Mouse (Mus musculus) midbrain, embryonic 14.5 days (tissue): ENCODE measurements around the gene Fastk. TPM values are rescaled to one million over a fixed set of nuclear protein-coding genes. Genes with fewer than 3 reads are reported as not detected.
A peak's percentile ranks its signal among the peaks of the same experiment; 100 is the strongest.
"Not testable (repeated sequence)": the region's sequence is repeated elsewhere in the genome, so short reads cannot be mapped to it uniquely, and the experiment has no call there.

Source experiments
- ATAC-seq: fragments of 200-750 bp; cut with Nextera tagmentation; 2 replicates; pipeline ENCODE4 v1.8.0; 2017; ENCODE audit warnings: moderate number of reproducible peaks, moderate library complexity; ENCODE audit not compliant: low FRiP score, low TSS enrichment
- DNase-seq: peaks from one replicate; pipeline ENCODE4 v3.0.0-alpha.2; 2015
- H3K27ac ChIP-seq: fragments of 300-500 bp; sonication (generic); replicated peaks from 2 replicates; pipeline ENCODE4 v1.5.1; 2014; ENCODE audit warnings: mild to moderate bottlenecking, low read depth, low read length, moderate library complexity
- H3K27me3 ChIP-seq: fragments of 300-500 bp; sonication (generic); 2 replicates; pipeline ENCODE4 v1.6.1; 2014; ENCODE audit warnings: low read length, control low read depth, mixed read lengths; ENCODE audit not compliant: control insufficient read depth, insufficient read depth
- H3K36me3 ChIP-seq: fragments of 300-500 bp; sonication (generic); 2 replicates; pipeline ENCODE4 v1.6.1; 2014; ENCODE audit warnings: low read length, control low read depth; ENCODE audit not compliant: control insufficient read depth, insufficient read depth
- H3K4me1 ChIP-seq: fragments of 300-500 bp; sonication (generic); 2 replicates; pipeline ENCODE4 v1.6.1; 2014; ENCODE audit warnings: mild to moderate bottlenecking, antibody characterized with exemption, low read length, control low read depth; ENCODE audit not compliant: control insufficient read depth, insufficient read depth
- H3K4me2 ChIP-seq: fragments of 300-500 bp; sonication (generic); 2 replicates; pipeline ENCODE4 v1.6.1; 2014; ENCODE audit warnings: mild to moderate bottlenecking, low read length, moderate library complexity
- H3K4me3 ChIP-seq: fragments of 300-500 bp; sonication (generic); replicated peaks from 2 replicates; pipeline ENCODE4 v1.5.1; 2014; ENCODE audit warnings: low read depth, low read length
- H3K9ac ChIP-seq: fragments of 300-500 bp; sonication (generic); replicated peaks from 2 replicates; pipeline ENCODE4 v1.6.1; 2014; ENCODE audit warnings: mild to moderate bottlenecking, low read length, moderate library complexity
- H3K9me3 ChIP-seq: fragments of 300-500 bp; sonication (generic); 2 replicates; pipeline ENCODE4 v1.6.1; 2016; ENCODE audit warnings: low read length, control low read depth, mixed read lengths; ENCODE audit not compliant: control insufficient read depth
- WGBS: fragments of 180-500 bp; shearing (Covaris S2); extraction: QIAGEN DNeasy Blood & Tissue Kit; methylation state at CpG from one replicate; pipeline ENCODE4 v1.1.7; 2014; 5-methylcytosine and 5-hydroxymethylcytosine counted together
- polyA plus RNA-seq: library from polyadenylated mRNA; unstranded; fragments of >200 nt; fragmentation: Nextera tagmentation; extraction: Ambion mirVana; gene quantifications from 2 replicates; pipeline ENCODE4 v1.2.1, GENCODE M21; 2014

The Fastk gene
- polyA plus RNA-seq, 1 experiment from 2014 or later: 91.8 TPM

DNA sequence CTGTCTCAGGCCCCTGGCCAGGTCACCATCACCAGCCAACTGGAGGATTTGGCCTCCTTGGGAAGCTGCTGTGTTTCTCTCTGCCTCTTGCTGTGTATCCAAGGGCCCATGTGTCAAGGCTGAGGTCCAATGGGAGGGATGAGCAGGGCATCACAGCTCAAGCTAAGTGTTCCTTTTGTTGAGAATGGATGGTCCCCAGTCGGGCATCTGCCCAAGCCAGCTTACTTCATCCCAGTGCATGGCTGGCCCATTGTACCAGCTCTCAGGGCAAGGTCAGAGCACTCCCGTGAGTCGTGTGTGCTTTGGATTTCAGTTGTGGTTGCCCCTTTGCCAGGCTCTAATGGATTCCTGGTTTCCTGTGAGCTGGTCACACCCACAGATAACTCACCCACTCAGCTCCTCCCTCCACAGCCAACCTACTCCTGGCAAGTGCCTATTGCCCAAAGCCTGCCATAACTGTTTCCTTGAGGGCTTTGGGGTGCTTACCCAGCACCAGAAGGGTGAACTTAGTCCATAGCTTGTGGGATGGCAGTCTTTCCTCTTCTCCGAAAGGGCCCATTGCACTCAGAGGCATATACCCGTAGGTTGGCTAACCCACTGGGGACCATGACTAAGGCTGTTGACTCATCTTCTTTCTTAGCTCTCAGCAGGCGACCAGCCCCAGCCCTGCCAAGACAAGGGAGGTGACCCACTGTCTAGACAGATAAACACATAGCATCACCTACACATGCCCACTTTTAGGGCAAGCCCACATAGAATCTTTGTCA, 40.3 kb downstream of the Fastk start:
- Histone ChIP-seq H3K9ac (no peak overlapping the region), H3K4me2 (no peak overlapping the region), H3K27me3 (no peaks in the 10 kb centered on the region), H3K4me1 (no peaks in the 10 kb centered on the region), H3K4me3 (no peak overlapping the region), H3K36me3 (peaks cover 60% of the 10 kb centered on the region), H3K27ac (no peak overlapping the region), H3K9me3 (no peaks in the 10 kb centered on the region)
- ATAC-seq: no peak
- DNase-seq: no peak
- 83% methylated on average over 6 of the region's 6 CpGs for WGBS

DNA sequence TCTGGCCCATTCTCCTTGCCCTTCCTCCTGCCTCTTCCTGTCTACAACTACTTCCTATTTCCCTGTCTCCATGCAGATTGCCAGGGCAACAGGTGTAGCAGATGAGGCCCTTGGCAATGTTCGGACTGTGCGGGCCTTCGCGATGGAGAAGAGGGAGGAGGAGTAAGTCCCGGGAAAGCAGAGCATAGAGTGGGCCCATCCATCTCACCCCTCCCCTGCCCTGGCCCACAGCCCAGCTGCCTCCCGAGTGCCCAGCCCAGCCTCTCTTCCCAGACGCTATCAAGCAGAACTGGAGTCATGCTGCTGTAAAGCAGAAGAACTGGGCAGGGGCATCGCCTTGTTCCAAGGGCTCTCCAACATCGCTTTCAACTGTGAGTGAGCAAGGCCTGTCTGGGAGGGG, 43.1 kb downstream of the Fastk start:
- Histone ChIP-seq H3K4me2 (no peak overlapping the region), H3K27ac (no peak overlapping the region), H3K4me1 (no peaks in the 10 kb centered on the region), H3K9me3 (no peaks in the 10 kb centered on the region), H3K36me3 (peaks cover 50% of the 10 kb centered on the region), H3K9ac (no peak overlapping the region), H3K27me3 (no peaks in the 10 kb centered on the region), H3K4me3 (no peak overlapping the region)
- ATAC-seq: no peak
- 80% methylated on average over 9 of the region's 9 CpGs for WGBS
- DNase-seq: no peak

DNA sequence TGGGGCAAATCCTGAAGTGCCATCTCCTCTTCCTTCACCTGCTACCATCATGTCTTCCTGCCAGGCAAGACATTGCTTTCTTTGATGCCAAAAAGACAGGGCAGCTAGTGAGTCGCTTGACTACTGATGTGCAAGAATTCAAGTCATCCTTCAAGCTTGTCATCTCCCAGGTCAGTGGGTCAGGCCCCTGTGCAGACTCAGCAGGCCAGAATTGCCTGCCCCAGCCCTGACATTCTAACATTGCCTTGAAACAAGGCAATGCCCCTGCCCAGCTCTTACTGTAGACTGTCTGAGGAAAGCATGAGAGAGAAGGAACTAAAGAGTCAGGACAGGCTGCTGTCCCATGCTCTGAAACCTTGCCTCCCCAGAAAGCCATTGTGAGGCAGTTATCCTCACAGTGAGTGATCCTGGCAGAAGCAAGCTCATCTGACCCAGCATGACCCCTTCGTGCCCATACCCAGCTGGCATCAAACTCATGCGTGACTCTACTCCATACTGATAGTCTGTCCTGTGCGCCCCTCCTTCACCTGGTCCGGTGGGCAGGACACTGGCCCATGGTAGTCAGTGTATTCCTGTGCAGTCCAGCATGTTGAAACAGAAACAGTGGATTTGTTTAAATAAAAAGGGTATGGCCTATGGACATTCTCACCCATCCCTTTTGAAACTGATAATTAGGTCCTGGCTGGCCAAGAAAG, 44.0 kb downstream of the Fastk start:
- Histone ChIP-seq H3K4me3 (no peak overlapping the region), H3K4me1 (no peaks in the 10 kb centered on the region), H3K9ac (no peak overlapping the region), H3K9me3 (no peaks in the 10 kb centered on the region), H3K27me3 (no peaks in the 10 kb centered on the region), H3K36me3 (peaks cover 42% of the 10 kb centered on the region), H3K27ac (no peak overlapping the region), H3K4me2 (no peak overlapping the region)
- DNase-seq: no peak
- no peak for ATAC-seq
- 95% methylated on average over 5 of the region's 5 CpGs for WGBS

DNA sequence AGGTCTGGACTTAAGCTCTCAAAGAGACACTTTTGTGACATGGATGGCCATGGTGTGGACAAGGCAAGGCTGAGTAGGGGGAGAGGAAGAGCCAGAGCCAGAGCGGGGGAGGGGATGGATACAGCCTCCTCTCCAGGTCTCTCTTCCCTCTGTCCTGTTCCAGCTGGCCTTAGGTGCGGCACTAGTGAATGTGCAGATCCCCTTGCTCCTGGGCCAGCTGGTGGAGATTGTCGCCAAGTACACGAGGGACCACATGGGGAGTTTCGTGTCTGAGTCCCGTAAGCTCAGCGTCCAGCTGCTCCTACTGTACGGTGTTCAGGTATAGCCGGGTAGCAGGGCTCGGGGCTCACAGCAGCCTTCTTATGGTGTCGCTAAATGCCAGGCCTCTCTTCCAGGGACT, 44.7 kb downstream of the Fastk start:
- WGBS: 90% methylated on average over 11 of the region's 11 CpGs
- H3K36me3 ChIP-seq: peaks cover 35% of the 10 kb centered on the region

DNA sequence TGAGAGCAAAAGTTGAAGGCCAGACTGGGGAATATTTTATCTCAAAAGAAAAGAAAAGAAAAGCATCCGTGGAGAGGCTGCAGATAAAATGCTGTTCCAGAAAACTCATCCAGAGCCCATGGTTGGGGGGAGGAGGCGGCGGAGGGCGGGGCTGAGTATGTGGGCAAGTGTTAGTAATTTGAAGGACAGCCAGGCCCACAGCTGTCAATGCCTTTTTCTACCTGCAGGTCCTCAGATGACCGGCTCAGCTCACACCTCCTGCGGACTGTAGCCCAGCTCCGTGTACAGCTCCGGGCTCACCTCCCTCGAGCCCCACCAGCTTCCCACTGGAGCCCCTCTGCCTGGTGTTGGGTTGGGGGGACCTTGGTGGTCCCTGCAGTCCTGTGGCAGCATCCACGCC, 45.4 kb downstream of the Fastk start:
- Histone ChIP-seq H3K27ac (no peak overlapping the region), H3K4me1 (0 out of 2 replicates have a peak, but pooled peaks cover 3% of the 10 kb centered on the region), H3K27me3 (no peaks in the 10 kb centered on the region), H3K36me3 (peaks cover 35% of the 10 kb centered on the region), H3K9me3 (no peaks in the 10 kb centered on the region), H3K9ac (no peak overlapping the region), H3K4me2 (no peak overlapping the region), H3K4me3 (no peak overlapping the region)
- ATAC-seq (no peak), DNase-seq (no peak)
- 92% methylated on average over 10 of the region's 10 CpGs for WGBS

More for the DNA sequence above, 44.7 kb downstream of the Fastk start:
- H3K4me3 ChIP-seq: no peak overlapping the region
- no peak overlapping the region for H3K27ac ChIP-seq
- H3K9ac ChIP-seq: no peak overlapping the region
- ATAC-seq: no peak
- DNase-seq: no peak
- H3K27me3 ChIP-seq: no peaks in the 10 kb centered on the region
- H3K9me3 ChIP-seq: no peaks in the 10 kb centered on the region
- H3K4me1 ChIP-seq: no peaks in the 10 kb centered on the region
- no peak overlapping the region for H3K4me2 ChIP-seq

DNA sequence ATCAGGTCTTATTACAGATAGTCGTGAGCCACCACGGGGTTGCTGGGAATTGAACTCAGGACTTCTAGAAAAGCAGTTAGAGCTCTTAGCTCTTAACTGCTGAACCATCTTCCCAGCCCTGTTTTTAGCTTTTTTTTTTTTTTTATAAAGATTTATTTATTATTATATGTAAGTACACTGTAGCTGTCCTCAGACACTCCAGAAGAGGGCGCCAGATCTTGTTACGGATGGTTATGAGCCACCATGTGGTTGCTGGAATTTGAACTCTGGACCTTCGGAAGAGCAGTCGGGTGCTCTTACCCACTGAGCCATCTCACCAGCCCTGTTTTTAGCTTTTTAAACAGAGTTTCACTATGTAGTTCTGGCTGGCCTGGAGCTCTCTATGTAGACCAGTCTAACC, 48.8 kb downstream of the Fastk start:
- DNase-seq, H3K4me3 ChIP-seq, H3K4me2 ChIP-seq, H3K36me3 ChIP-seq, H3K9ac ChIP-seq, H3K9me3 ChIP-seq, ATAC-seq, H3K4me1 ChIP-seq, H3K27ac ChIP-seq, H3K27me3 ChIP-seq: not testable (repeated sequence)
- 91% methylated on average over 6 of the region's 6 CpGs for WGBS

DNA sequence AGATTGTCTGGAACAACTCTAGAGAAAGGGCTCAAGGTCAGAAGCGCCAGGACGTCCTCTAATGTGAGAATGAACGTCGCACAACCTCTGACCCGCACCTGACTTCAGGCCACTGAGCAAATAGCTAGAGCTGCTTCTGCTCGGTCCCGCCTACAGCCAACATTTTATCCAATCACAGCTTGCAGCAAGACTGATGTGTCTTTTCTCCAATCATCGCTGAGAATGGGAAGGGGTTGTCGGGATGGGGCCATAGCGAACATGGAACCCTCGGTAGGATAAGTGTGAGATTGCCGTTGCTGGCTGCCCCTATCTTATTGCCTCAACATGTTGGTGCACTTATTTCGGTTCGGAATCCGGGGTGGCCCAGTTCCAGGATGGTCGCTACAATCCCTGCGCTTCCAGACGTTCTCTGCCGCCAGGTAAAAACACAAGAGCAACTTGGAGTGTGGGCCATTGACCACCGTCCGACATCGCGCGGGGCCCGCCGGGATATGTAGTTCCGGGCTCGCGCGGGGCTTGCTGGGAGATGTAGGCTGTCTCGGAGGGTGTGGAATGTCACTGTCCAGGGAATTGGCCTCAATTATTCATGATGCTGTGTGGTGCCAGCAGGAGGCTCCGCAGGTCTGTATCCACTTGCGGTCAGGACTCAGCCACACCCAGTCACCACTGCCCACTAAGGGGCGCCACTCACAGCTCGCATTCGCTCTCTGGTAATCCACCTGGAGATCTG, 50.8 kb downstream of the Fastk start:
- WGBS: under 1% methylated on average over 36 of the region's 36 CpGs
- Histone ChIP-seq H3K9me3 (no peaks in the 10 kb centered on the region), H3K4me3 (peak overlapping the region; percentile 55), H3K36me3 (no peaks in the 10 kb centered on the region), H3K27ac (peak overlapping the region; percentile 83), H3K27me3 (no peaks in the 10 kb centered on the region), H3K9ac (peak overlapping the region; percentile 52), H3K4me2 (peak overlapping the region; percentile 50), H3K4me1 (peaks cover 8% of the 10 kb centered on the region; the same call in 1 of the 2 replicates)
- ATAC-seq (peak; percentile 96), DNase-seq (peak; percentile 97)

DNA sequence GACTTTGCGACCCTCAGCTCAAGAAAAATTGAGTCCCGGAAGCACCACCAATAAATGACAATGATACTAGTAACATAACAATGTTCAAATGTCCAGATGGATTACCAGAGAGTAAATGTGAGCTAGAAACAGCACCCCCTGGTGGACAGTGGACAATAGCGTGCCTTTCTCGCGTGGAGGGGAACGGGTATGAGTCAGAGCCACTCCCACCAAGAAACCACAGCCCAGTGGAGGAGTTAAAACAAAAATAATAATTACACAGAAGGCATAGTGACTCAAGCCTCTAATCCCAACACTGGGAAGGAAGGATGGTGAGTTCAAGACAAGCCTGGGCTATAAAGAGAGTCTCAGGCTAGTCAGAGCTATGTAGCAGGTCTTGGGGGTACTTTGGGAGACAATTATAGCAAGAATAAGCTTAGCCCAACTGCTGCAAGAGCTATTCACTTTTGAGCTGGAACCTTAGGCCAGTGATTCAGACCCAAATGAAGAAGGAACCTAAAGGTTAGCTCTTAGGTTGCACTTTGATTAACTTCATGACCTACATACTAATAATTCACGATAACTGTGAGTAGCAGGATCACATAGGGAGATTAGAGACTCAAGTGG, 51.6 kb downstream of the Fastk start, which contains the start of gene Abcb8:
Abcb8 (plus strand) TSS at position 272 of the 606 bp plus-strand sequence.
- H3K27me3 ChIP-seq: peaks cover 4% of the 10 kb centered on the region; the same call in 1 of the 2 replicates
- no peaks in the 10 kb centered on the region for H3K36me3 ChIP-seq
- no peaks in the 10 kb centered on the region for H3K9me3 ChIP-seq
- peak within 1 kb of the TSS; percentile 83 for H3K27ac ChIP-seq
- H3K4me2 ChIP-seq: peak within 1 kb of the TSS; percentile 50
- peak within 1 kb of the TSS; percentile 52 for H3K9ac ChIP-seq
- 22% methylated on average over 7 of the region's 7 CpGs for WGBS
- H3K4me1 ChIP-seq: peaks cover 8% of the 10 kb centered on the region; the same call in 1 of the 2 replicates
- ATAC-seq: no peak
- peak; percentile 86 for DNase-seq
- peak within 1 kb of the TSS; percentile 55 for H3K4me3 ChIP-seq
